Mouse (Mus musculus) retina, embryonic 14.5 days (tissue): ENCODE data around the gene Cd3eap.

Source experiments
- DNase-seq: peaks from one replicate; pipeline ENCODE4 v3.0.0-alpha.2; 2015; ENCODE audit warnings: low spot score

Cd3eap gene

DNA sequence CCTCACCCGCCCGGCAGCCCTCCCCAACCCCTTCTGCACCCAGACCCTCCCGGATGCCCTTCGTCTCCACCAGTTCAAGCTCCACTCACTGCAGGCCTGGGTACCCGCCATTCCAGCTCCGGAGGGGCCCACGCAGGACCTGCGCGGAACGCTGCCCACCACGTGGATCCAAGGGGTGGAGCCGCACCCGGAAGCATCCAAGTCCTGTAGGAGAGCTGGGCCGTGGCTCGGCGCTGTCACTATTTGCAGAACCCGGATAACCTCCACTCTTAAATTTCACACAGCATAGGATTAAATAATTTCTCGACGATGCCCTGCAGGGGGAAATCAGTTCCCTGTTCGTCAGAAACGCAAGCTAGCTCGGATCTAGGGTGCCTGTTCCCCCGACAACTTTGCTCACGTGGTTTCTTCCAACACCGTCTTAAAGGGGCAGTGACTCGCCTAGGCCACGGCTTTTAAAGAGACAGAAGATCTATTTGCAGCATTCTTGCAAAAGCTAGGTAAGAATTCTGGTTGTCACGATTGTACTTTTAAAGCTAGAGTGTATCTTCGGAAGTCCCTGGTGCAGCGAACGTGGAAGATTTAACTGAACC lies at the start of gene Cd3eap, which contains the start of gene Ppp1r13l:
Gene Cd3eap (minus strand): TSS at position 185 of the 593 bp plus-strand sequence.
Gene Ppp1r13l (plus strand): TSS at position 451 of the 593 bp plus-strand sequence.
- peak; percentile 87 for DNase-seq

DNA sequence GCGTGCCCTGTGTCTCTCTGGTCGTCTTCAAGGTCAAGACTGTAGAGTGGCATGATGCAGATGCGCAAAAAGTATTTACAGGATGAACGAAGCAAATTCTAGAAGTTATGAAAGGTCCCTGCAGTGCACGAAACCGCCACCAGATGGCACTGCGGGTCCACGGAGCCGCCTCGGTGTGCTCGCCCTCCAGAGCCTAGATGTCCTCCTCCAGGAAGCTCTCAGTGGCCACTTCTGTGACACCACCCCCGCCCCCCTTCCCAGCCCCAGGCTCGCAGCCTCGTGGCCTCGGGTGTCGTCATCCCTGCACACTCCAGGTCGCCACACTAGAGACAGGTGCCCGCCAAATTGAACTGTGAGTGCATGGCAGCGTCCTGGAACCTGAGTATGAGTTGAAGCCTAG lies 46.1 kb upstream of the Cd3eap start:
- DNase-seq, result peak; percentile 93

DNA sequence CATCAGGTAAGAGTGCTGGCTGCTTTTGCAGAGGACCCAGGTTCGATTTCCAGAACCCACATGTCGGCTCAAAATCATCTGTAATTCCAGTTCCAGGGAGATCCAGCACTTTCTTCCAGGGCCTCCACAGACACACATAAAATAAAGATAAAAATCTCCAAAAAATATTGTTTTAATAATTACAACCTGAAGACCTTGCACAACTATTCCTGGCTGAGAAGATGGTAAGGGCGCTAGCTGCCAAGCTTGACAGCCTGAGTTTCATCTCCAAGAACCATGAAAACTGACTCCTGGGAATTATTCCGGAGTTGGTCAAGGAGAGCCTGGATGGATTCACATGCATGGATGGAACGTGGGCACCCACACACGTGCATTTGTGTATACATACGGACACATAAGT lies 45.2 kb upstream of the Cd3eap start, which contains the start of gene Ckm:
Gene Ckm (plus strand): TSS at position 301 of the 400 bp plus-strand sequence.
- DNase-seq, result no peak

DNA sequence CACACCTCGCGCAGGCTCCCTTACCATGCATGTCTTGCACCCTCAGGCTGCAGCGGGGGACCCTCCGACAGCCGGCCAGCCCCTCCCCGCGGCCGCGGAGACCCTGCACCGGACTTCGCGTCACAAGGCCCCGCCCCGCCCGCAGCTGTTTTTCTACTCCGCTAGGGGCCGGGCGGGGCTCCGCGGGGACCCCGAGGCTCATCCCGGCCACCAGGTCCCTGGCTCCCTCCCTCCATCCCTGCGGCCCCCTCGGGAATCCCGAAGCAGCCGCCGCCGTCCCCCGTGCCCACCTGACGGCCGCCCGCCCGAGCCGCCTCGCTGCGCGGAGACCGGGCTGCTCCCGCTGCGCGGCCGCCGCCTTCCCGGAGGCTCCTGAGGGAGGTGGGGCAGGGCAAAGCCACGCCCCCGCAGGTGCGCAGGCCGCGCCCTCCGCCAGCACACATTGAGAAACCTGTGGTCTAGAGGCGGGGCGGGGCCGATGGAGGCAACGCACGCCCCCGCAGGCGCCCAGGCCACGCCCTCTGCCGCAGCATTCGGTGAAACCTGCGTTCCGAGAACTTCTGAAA lies 44.5 kb upstream of the Cd3eap start, which contains the start of gene Klc3:
Gene Klc3 (minus strand): TSS at position 374 of the 566 bp plus-strand sequence.
- peak; percentile 56 for DNase-seq

DNA sequence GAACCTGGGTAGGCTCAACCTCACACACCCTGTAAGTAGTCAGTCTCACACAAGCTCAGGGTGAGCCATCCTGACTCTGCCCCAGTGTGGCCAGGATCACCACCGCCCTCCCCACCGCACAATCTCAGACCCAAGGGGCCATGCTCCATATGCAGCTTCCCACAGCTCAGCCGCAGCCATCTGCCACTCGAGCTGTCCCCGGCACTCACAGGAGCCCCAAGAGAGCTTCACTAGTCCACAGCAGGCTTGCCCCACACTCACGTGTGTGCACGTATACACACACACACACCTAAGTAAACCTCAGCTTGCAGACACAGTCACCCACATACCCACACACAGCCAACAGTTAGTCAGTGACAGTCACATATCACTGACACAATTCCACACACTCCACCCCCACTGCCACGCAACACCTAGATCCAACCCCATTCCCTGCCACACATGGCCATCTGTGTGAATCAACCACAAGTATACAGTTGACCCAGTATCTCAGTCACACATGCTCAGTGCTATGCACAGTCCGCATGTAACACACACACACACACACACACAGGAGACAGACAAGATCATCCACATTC lies 43.3 kb upstream of the Cd3eap start:
- DNase-seq, result no peak

DNA sequence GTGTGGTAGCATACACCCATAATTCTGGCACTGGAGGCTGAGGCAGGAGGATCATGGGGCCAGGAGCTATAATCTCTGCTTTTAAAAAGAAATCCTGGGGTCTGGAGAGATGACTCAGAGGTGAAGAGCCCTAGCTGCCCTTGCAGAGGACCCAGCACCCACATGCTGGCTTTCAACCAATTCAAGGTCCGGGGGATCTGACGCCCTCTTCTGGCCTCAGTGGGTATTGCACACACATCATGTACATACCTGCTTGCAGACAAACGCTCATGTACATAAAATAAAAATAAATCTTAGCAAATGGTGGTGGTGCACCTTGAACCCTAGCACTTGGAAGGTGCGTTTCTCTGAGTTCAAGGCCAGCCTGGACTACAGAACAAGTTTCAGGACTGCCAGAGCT lies 41.7 kb upstream of the Cd3eap start:
- DNase-seq, result no peak

DNA sequence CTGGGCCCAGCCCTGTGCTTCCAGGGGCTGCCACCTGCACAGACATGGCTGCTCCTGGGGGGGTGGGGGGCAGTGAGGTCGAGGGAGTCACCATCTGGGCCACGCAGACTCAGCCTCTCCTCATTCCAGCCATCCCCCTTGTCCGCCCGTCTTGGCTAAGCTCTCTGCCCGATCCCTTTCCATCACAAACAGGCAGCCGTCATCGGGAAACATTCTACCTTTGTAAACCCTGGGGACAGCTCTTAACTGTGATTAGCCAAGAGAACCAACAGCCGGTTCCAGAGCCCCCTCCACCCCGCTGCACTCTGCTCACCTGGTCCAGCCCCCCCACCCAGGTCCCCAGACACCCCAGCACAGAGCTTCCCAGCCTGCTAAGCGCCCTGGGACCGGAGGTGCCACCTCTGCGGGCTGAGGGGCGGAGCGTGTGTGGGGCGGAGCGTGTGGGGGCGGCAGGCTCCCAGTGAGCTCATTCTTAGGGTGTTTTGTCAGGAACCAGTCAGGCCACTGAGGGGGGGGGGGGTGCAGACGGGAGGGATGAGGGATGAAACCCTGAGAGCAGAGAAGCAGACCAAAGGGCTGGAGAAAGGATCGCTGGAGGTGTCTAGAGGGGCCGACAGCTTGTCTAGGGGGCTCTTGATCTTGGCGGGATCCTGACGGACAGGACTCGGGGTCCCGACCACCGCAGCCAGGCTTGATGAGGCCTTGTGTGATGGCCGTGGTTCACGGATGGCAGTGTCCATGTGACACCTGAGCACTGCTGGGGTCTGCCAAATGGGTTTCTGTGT lies 40.4 kb upstream of the Cd3eap start:
- DNase-seq, result peak; percentile 61

DNA sequence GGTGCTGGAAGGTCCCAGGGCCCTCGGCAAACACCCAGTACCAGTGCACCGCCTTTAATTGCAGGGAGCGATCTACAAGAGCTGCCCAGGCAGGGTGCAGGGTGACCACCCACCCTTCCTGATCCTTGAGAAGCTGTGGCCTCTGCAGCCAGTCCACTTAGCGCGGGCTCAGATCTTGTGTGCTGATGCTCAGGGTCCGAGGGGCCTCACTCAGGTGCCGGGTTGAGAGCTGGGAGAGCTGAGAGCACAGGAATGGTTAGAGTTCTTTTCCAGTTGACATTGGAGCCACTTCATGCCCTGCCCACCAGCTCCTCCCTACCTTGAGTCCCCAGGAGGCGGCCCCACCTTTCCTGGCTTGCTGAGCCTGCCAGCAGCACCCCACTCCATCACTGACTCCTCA lies 35.2 kb upstream of the Cd3eap start:
- no peak for DNase-seq

DNA sequence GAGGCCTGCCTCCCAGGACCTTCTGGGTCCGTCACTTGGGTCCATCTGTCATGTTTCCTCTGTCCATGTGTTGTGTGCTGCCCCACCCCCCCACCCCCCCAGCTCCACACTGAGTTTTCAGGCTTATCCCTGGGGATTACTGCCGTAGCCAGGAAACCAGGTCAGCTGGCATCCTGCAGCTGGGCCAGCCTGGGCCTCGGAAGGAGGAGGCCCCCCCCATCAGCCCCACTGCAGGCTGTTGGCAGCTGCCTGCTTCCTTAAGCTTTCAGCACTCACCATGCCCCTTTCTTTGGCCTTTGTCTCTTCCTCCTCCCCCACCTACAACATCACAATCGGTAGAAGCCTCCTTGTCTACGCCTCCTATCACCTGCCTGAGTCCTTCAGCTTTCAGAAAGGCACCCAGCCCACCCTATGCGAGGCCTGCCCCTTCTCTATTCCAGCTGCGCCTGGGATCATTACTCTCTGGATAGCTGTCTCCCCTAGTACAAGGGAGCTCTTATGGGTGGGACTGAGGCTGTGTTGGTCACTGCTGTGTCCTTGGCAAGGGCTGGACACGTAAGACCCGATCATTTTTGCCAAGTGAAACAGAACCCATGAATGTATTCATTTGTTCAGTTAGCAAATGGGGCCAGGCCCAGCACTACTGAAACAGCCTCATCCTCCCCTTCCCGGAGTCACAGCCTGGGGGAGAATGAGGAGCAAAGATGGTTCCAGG lies 29.6 kb upstream of the Cd3eap start:
- peak; percentile 74 for DNase-seq

DNA sequence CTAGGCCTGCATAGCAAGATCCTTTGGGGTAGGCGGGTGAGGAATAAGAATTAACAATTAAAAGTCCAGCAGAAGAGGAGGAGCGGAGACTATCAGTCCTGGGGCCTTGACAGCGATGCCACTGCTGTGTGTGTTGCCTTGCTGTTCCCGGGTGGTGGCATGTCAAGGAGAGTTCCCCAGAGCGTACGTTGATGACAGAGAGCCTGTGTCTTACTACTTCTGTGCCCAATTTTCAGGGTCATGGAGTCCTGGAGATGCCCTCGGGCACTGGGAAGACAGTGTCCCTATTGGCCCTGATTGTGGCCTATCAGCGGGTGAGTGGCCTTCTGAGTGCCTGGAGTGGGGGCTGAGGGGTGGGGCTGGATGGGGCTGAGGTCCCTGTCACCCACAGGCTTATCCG lies 24.4 kb upstream of the Cd3eap start:
- DNase-seq, result no peak

DNA sequence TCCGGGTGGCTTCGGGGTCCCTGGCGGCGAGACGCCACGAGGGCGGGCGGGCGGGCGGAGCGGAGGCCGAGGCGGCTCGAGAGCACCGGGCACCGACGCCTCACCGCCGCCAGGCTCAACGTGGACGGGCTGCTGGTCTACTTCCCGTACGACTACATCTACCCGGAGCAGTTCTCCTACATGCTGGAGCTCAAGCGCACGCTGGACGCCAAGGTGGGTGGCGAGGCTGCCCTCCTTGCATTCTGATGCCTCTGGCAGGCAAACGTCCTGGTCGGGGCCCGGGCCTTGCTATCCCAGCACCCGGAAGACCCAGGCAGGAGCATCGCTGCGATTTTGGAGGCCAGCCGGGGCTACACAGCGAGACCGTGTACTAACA lies 22.9 kb upstream of the Cd3eap start:
- DNase-seq, result no peak

DNA sequence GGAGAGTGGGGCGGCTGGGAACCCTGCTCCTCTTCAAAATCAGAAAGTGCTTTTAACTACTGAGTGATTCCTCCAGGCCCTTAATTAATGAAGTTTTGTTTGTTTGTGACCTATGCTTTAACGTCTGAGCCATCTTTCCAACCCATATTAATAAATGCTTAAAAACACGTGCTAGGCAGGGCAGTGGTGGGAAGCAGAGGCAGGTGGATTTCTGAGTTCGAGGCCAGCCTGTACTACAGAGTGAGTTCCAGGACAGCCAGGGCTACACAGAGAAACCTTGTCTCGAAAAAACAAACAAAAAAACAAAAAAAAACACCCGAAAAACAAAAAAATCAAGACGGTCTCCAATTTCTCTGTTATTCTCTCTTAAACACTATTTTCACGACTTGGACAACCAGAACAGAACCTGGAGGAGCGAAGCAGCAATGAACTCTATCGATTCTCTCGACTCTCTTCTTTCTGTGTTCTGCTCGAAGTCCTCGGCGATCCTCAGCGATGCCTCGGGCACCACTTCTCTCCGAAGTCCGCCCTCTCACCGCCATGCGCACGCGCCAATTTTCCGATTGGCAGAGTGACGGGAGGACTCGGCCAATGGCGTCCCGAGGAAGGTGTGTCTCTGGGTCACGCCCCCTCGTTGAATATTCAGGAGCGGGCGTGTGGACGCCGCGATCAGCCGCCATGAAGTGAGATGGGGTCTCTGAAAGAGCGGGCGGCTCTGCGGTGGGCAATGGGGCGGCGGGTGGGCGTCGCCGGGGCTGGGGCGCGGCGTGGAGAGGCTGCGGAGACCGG lies 22.3 kb upstream of the Cd3eap start, which contains the start of gene Ercc2:
Gene Ercc2 (plus strand): TSS at position 634 of the 789 bp plus-strand sequence.
- peak; percentile 99 for DNase-seq

DNA sequence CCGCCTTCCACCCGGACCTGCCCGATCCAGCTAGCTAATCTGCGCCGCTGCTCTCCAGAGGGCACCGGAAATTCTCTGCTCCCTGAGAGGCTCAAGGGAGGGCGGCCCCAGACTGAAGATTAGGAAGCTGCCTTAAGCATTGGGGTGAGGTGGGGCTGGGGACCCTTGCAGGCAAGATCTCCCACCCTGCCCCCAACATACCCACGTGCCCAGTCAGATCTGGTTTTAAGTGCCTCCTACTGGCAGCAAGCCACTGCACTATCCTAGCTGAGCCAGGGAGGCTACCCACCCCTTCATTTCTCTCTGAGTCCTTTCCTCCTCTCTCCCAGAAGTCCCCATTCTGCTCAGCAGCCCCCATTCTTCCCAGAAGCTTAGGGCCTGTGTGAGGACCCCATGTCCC lies 18.8 kb upstream of the Cd3eap start:
- no peak for DNase-seq

DNA sequence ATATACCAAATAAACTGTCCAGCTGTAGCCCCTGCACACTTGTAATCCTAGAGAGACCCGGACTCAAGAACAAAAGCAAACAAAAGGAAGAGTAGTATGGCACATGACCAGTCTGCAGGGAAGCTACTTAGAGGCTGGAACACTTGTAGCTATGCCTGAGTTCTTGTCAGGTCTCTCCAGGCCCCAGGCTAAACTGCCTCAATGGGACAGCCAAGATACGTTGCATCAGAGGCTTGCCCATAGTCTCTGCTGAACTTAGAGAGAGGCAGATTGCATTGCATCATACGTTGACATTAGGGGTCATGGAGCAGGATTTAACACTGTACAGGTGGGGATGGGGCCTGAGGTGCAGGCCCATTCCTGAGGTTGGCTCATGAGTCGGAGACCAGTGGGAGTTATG lies 16.7 kb upstream of the Cd3eap start:
- DNase-seq, result no peak

DNA sequence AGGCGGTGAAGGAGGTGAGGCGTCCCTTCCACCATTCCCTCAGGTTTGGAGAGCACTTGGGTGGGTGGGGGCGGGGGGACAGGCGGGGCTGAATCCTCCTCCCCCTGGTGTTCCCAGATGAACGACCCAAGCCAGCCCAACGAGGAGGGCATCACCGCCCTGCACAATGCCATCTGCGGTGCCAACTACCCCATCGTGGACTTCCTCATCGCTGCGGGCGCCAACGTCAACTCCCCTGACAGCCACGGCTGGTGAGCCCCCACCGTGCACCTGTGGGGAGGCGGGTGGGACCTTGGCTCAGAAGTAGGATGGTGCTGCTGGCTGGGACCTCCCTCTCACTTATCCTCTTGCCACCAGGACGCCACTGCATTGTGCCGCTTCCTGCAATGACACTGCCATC lies 16.1 kb upstream of the Cd3eap start:
- no peak for DNase-seq

DNA sequence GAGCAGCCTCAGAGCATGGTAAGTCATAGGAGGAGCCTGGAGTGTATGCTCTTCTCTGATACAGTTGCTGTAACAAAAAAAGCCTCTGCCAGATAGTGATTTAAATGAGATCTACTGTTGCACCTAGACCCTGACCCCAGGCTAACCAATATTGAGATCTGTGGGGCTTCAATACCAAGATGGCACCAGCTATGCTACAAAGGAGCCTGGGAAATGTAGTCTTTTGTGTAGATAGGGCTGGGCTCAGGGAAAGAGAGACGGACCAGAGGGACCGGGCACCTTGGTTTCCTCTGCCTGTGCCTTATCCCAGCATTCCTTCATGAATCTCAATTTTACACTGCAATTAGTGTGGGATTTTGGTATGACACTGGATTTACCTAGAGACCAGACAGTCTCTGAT lies 14.1 kb upstream of the Cd3eap start:
- no peak for DNase-seq

DNA sequence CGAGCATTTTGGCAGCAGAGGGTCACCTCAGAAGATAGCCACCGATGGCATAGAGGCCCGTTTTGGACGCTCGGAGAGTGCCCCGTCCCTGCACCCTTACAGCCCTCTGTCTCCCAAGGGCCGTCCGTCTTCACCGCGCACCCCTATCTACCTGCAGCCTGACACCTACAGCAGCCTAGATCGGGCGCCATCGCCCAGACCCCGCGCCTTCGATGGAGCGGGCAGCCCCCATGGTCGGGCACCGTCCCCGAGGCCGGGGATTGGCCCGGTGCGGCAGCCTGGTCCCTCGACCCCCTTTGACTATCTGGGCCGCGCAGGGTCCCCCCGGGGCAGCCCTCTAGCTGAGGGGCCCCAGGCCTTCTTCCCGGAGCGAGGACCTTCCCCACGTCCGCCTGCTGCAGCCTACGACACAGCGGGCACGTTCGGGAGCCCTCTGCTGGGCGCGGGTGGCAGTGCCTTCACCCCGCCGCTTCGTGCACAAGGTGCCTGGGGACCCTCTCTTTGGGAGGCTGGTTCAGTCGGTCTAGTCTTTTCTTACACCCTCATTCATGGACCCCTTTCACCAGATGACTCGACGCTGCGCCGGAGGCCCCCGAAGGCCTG lies 10.6 kb upstream of the Cd3eap start:
- DNase-seq, result peak; percentile 83

DNA sequence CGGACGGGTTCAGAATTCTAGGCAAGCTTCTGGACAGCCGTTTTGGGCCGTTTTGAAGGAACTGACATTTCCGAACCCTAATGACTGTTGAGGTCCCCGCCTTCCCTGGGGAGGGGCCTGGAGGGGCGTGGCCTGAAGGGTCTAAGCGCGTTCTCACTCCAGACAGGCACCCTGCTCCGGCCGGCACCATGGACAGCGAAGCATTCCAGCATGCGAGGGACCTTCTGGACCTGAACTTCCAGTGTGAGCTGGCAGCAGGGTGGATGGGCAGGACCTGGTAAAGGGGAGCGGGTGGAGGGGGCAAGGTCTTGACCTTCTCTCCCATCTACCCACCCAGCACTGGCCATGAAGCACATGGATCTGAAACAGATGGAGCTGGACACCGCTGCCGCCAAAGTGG lies 9.1 kb upstream of the Cd3eap start:
- no peak for DNase-seq

DNA sequence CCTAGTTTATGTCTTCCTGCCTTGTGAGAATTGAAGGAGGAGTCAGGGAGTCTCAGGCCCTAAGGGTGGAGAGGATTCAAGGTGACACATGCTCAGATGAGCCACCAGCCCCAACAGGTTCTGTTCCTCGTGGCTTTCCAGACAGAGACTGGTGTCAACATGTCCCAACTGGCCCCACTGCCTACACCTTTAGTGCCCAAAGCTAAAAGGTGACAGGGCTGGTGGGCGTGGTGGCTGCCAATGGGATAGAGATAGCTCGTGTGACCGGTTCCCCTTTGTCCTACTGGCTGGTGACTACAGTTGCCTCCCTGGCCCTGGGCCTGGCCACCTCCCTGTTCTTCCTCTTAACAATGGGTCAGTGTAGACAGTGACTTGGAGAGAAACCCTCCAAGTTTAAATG lies 6.1 kb upstream of the Cd3eap start:
- no peak for DNase-seq

DNA sequence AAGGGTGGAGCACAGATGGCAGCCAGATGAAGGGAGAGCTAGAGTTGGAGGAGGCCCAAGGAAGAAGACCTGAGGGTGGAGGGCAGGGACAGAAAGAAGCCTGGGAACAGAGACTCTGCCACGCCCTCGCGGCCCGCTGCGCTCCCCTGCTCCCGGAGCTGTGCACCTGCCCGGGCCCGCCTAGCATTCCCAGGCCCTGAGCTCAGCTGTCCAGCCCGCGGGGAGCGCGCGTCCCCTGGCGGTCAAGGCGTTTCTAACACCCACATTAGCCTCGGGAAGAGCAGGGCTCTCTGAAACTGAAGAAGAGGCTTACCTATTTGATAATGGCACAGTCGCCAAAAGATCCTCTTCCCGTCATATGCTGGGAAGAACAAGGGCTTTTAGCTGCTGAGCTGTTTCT lies 4.6 kb upstream of the Cd3eap start:
- DNase-seq, result peak; percentile 80

DNA sequence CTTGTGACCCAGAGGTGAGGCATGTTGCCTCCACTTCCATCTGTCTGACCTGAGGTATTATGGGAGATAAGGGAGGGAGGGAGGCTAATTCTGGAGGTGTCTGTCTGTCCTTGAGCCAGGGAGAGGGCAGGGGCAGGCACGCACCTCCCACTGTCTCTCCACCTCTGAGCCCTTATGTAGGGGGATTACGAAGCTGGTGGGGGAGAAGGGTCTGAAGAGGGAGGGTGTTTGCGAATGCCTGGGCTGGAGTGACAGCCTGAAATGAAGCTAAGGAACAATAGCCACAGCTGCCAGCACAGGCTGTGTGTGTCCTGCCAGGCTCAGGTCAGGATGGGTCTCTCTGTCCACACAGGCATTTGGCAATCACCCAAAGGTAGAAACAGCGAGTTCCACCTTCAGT lies 3.0 kb upstream of the Cd3eap start:
- peak; percentile 23 for DNase-seq
